Mouse (Mus musculus): ENCODE results near the gene Olfr1255. TPM values are rescaled to one million over a fixed set of nuclear protein-coding genes. Genes with fewer than 3 reads are reported as not detected.

Gene Olfr1255
- total RNA-seq (2023), result not detected

DNA sequence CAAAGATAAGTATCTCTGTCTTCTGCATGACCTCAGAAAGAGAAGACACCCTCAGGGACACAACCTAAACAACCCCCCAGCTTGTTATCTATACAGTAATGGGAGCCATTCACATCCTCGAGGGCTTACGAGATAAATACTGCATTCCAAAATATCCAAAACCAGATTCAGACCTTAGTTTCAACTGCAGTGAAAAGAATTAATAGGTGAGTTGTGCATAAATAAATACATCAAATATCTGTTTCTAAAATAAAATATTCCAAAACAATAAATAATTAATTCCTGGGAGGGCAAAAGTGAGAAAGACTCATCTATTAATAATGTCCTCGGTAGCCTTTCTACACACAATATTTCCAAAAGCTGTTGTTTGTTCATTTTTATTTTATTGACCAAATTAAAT, at the start of gene Olfr1255:
Olfr1255 (plus strand) TSS at position 301 of the 400 bp plus-strand sequence.

DNA sequence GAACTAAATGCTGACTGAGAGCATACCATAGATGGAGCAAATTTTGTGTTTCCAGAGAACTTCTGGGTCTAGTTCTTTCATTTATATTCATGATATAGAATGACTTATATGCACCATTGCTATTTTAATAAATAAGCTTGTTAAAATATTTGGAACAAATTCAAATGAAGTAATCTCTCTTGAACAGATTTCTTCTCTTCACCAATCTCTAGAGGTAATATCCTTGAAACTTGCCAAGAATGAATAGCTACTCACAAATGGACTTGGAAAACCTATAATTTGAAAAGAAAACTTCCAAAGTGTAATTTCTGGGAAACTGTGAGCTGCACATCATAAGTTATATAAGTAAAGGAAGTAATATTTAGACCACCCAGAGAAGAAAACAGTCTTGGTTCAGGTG, 18.3 kb upstream of the Olfr1255 start, which contains the start of gene Olfr1254:
Olfr1254 (minus strand) TSS at position 101 of the 400 bp plus-strand sequence.

DNA sequence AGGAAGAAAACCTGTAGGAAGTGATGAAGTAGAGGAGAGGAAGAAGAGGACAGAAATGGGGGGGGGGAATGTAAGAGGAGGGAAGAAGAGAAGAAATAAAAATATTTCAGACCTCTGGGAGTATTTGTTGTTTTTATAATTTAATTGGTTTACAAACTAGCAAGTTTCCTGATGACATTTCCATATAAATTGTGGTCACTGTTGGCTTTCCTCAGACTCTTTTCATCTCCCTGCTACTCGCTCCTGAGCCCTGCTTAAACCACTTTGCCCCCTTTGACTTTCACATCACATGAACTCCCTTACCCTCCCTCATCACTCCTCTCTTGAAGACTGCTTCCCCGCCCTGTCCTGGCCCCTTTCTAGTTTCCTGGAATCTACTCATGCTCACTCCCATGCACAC, 29.6 kb downstream of the Olfr1255 start, which contains the start of gene Olfr1256:
Olfr1256 (minus strand) TSS at position 101 of the 400 bp plus-strand sequence.

GRCm38 (mm10) chr2:89848105-89848504, 36.3 kb downstream of the Olfr1255 start, which contains the start of gene Olfr48:
Olfr48 (minus strand) TSS chr2:89848205.

Other genes with a start within 250 kb of the Olfr1255 start
- gene Olfr1245, start 233.6 kb upstream of the Olfr1255 start, total RNA-seq (2023), result not detected
- not detected for gene Olfr1246, start 218.9 kb upstream of the Olfr1255 start, total RNA-seq (2023)
- under 1 TPM; 0.13 to 0.15 TPM for gene Olfr1247, start 197.9 kb upstream of the Olfr1255 start, total RNA-seq (2023)
- gene Olfr1248, start 193.8 kb upstream of the Olfr1255 start, total RNA-seq (2023), result not detected
- not detected for gene Olfr1249, start 177.1 kb upstream of the Olfr1255 start, total RNA-seq (2023)
- gene Olfr1250, start 150.6 kb upstream of the Olfr1255 start, total RNA-seq (2023), result not detected
- gene Olfr1251, start 140.1 kb upstream of the Olfr1255 start, total RNA-seq (2023), result not detected
- gene Olfr1252, start 87.0 kb upstream of the Olfr1255 start, total RNA-seq (2023), result not detected
- gene Olfr1253, start 55.0 kb upstream of the Olfr1255 start, total RNA-seq (2023), result not detected
- not detected for gene Olfr1254, start 18.4 kb upstream of the Olfr1255 start, total RNA-seq (2023)
- gene Olfr1256, start 29.5 kb downstream of the Olfr1255 start, total RNA-seq (2023), result not detected
- gene Olfr48, start 36.2 kb downstream of the Olfr1255 start, total RNA-seq (2023), result not detected
- gene Olfr1257, start 66.4 kb downstream of the Olfr1255 start, total RNA-seq (2023), result not detected
- not detected for gene Olfr1258, start 115.3 kb downstream of the Olfr1255 start, total RNA-seq (2023)
- gene Olfr1259, start 136.6 kb downstream of the Olfr1255 start, total RNA-seq (2023), result not detected
- gene Olfr1260, start 162.3 kb downstream of the Olfr1255 start, total RNA-seq (2023), result not detected
- not detected for gene Olfr1261, start 179.2 kb downstream of the Olfr1255 start, total RNA-seq (2023)
- gene Olfr1262, start 188.1 kb downstream of the Olfr1255 start, total RNA-seq (2023), result not detected
- gene Olfr1263, start 200.1 kb downstream of the Olfr1255 start, total RNA-seq (2023), result not detected
- not detected for gene Olfr1264, start 213.5 kb downstream of the Olfr1255 start, total RNA-seq (2023)
- not detected for gene Olfr1265, start 223.3 kb downstream of the Olfr1255 start, total RNA-seq (2023)